Mouse (Mus musculus) olfactory bulb, adult 2 months (tissue): Measurements from ENCODE around the gene Vwa5b1. TPM values are rescaled to one million over a fixed set of nuclear protein-coding genes. Genes with fewer than 3 reads are reported as not detected.

ENCODE experiments used
- H3K27ac ChIP-seq: fragments of 200-500 bp; 2 replicates; pipeline ENCODE4 v1.5.1; 2012; ENCODE audit warnings: low read depth, low read length; ENCODE audit not compliant: insufficient read depth
- H3K4me1 ChIP-seq: fragments of 200-500 bp; 2 replicates; pipeline ENCODE4 v1.6.1; 2012; ENCODE audit warnings: low read length; ENCODE audit not compliant: control insufficient read depth, insufficient read depth
- H3K4me3 ChIP-seq: fragments of 200-500 bp; 2 replicates; pipeline ENCODE4 v1.5.1; 2012; ENCODE audit warnings: mild to moderate bottlenecking, low read depth, low read length, moderate library complexity; ENCODE audit not compliant: insufficient read depth
- CTCF ChIP-seq: fragments of 200-500 bp; IDR thresholded peaks from 2 replicates; pipeline ENCODE4 v1.5.1; 2012; ENCODE audit warnings: low read depth, mild to moderate bottlenecking, low read length, moderate library complexity; ENCODE audit not compliant: insufficient read depth
- POLR2A ChIP-seq: fragments of 200-500 bp; IDR thresholded peaks from 2 replicates; pipeline ENCODE4 v1.6.1; 2012; ENCODE audit warnings: mild to moderate bottlenecking, low read depth, low read length, moderate library complexity; ENCODE audit not compliant: insufficient read depth
- WGBS: fragments of 180-500 bp; shearing (Covaris S2); methylation state at CpG from one replicate; pipeline ENCODE4 v1.1.7; 2018; 5-methylcytosine and 5-hydroxymethylcytosine counted together
- polyA plus RNA-seq: library from polyadenylated mRNA; stranded (reverse); fragments of >200 nt; gene quantifications from 2 replicates; pipeline ENCODE4 v1.2.4, GENCODE M21; 2012; ENCODE audit warnings: low replicate concordance; ENCODE audit not compliant: missing spikeins, insufficient read depth, insufficient read length

The Vwa5b1 gene
- polyA plus RNA-seq, 1 experiment: not detected

DNA sequence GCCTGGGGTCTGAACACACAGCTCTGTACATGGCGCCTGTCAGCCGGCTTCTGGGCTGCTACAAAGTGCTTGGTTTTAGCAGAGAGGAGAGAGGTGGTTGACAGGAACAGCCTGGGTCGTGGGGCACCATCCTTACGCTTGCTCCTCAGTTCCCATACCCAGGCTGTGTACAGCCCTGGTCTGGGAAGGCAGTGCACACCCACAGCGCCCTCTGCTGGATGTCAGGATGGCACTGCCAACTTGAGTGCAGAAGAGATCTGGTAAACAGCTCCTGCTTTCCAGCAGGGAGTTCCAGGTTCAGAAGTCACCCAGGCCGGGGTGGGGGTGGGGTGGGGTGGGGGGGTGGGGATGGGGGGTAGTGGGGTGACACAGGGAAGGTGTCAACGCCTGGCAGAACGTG lies 73.7 kb downstream of the Vwa5b1 start:
- peaks cover 27% of the 10 kb centered on the region for H3K4me1 ChIP-seq
- H3K27ac ChIP-seq: no peak overlapping the region
- no peak overlapping the region for H3K4me3 ChIP-seq
- peak; percentile 86 for TF ChIP-seq CTCF
- no peak for TF ChIP-seq POLR2A
- 13% methylated on average over 8 of the region's 8 CpGs for WGBS

DNA sequence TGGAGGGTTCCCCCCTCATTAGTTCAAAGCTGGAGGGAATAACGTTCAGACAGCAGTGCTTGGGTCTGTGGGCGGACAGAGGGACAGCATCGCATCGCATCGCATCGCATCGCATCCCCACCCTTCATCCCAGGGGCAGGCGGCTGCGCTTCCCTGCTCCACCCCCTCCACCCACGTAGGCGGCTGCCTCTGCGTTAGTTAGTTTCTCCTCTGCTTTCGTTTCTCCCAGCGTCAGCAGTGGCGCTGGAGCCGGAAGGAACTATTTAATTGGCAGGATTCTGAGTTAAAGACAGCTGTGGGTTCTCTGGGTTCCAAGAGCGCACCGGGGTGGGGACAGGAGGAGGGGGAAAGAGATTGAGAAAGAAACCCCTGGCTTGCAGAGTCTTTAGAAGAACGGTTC lies 80.2 kb downstream of the Vwa5b1 start:
- WGBS: 3% methylated on average over 19 of the region's 19 CpGs
- H3K4me3 ChIP-seq: peak overlapping the region; percentile 27
- no peak overlapping the region for H3K27ac ChIP-seq
- H3K4me1 ChIP-seq: peaks cover 50% of the 10 kb centered on the region
- TF ChIP-seq CTCF: no peak
- TF ChIP-seq POLR2A: no peak

DNA sequence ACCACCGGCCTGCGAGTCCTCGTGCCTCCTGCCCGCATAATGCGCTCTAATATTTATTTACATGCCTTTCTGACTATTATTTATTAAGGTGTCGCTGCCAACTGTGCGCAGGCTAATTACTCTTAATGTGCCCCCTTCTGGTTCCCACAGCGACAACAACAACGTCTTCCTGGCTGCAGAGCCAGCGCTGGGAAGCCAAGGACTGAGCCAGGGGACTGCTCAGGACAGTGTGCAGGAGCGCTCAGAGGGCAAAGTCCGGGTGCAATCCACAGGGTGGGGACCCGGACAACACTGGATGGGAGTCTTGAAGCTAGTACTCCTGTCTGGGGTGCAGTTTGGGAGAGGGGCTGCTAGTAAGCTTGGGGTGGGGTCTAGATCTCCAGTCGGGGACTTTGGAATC lies 80.8 kb downstream of the Vwa5b1 start:
- H3K27ac ChIP-seq: no peak overlapping the region
- no peak for TF ChIP-seq POLR2A
- no peak for TF ChIP-seq CTCF
- H3K4me3 ChIP-seq: no peak overlapping the region
- WGBS: 4% methylated on average over 14 of the region's 14 CpGs
- peaks cover 49% of the 10 kb centered on the region for H3K4me1 ChIP-seq

DNA sequence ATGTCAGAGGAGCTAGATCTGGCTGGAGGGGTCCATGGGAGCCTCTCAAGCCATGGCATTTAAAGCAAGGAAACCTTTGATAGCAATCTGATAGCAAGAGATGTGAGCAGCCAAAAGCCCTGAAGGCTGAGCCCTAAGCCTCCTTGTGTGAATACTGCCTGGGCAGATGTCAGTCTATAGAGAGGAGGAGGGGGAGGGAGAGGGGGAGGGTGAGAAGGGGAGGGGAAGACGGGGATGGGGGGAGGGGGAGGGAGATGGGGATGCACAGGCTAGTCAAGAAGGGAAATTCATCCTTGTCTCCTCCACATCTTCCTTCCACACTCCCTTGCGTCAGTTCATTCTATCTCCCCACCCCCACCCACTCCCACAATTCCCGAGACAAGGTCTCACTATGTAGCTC lies 81.4 kb downstream of the Vwa5b1 start:
- WGBS: 16% methylated on average over 3 of the region's 3 CpGs
- H3K4me1 ChIP-seq: peaks cover 47% of the 10 kb centered on the region
- no peak overlapping the region for H3K27ac ChIP-seq
- no peak overlapping the region for H3K4me3 ChIP-seq
- TF ChIP-seq POLR2A (no peak), CTCF (no peak)

DNA sequence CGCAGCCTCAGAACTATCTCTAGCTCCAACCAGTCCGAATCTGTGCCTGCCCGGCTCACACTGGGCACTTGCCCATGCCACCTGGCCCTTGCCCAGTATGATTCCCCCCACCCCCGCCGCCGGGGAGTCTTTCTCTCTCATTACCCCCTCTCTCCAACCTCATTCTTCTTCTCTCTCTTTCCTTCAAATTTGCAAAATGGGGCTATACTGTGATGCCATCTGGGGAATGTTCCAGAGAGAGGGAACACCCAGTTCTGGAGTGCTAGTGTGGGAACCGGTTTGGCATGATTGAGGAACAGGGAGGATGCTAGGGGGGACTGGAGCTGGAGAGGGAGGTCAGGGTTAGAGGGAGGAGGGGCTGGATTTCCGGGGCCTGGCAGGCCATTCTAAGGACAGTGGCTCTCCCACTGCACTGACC lies 82.2 kb downstream of the Vwa5b1 start:
- Histone ChIP-seq H3K4me3 (no peak overlapping the region), H3K27ac (peak overlapping the region; percentile 24; the same call in 1 of the 2 replicates), H3K4me1 (peaks cover 44% of the 10 kb centered on the region)
- 27% methylated on average over 8 of the region's 8 CpGs for WGBS
- TF ChIP-seq CTCF (no peak), POLR2A (no peak)

DNA sequence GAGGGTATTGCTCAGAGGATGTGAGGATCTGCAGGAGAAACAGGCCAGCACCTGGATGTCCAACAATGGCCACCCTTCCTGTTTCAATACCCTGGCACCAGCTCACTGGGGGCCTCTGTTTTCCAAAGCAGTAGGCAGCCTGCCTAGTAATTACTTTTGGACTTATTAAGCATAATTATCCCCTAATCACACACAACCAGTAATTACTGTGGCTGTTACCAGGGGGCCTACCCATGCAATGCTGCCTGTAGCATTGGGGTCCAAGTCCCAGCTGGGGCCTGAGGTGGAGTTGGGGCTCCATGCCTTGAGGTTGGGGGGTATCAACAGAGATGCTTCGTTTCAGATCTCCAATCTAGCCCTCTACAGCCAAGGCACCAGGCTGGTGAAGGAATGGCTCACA lies 82.6 kb downstream of the Vwa5b1 start:
- no peak for TF ChIP-seq CTCF
- TF ChIP-seq POLR2A: no peak
- Histone ChIP-seq H3K4me3 (no peak overlapping the region), H3K27ac (peak overlapping the region; percentile 24; the same call in 1 of the 2 replicates), H3K4me1 (peaks cover 44% of the 10 kb centered on the region)
- WGBS: 5% methylated on average over 1 of the region's 1 CpGs

DNA sequence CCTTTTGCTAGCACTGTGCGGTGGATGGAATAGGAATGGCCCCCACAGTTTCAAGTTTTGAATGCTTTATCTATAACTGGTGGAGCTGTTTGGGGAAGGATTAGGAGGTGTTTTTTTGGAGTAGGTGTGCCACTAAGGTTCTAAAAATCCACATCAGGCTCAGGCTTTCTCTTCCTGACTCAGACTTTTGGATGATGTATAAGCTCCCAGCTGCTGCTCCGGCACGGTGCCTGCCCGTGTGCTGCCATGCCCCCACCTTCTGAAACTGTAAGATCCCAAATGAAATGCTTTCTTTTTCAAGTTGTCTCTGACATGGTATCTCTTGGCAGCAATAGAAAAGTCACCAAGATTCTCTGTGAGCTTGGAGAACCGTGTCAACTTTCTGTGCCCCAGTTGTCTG lies 84.1 kb downstream of the Vwa5b1 start:
- peaks cover 47% of the 10 kb centered on the region for H3K4me1 ChIP-seq
- 65% methylated on average over 5 of the region's 5 CpGs for WGBS
- no peak overlapping the region for H3K4me3 ChIP-seq
- no peak overlapping the region for H3K27ac ChIP-seq
- TF ChIP-seq CTCF (no peak), POLR2A (no peak)

DNA sequence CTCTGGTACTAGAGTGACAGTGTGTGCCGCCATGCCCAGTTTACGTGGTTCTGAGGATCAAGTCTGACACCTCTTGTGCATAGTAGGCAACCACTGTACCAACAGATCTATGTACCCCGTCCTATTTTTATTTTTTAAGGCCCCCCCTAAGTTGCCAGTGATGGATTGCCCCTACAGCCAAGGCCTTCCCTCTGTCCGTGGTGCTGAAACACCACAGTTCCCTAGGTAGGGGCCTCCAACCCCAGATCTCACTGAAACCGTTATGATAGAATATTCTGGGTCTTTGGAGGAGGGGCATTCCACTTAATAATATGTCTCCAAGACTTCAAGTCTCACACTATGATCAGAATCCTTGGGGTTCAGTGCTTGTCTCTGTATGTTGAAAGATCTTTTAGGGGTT lies 85.1 kb downstream of the Vwa5b1 start:
- TF ChIP-seq POLR2A (no peak), CTCF (no peak)
- no peak overlapping the region for H3K4me3 ChIP-seq
- WGBS: 85% methylated on average over 5 of the region's 5 CpGs
- no peak overlapping the region for H3K27ac ChIP-seq
- peaks cover 46% of the 10 kb centered on the region for H3K4me1 ChIP-seq

DNA sequence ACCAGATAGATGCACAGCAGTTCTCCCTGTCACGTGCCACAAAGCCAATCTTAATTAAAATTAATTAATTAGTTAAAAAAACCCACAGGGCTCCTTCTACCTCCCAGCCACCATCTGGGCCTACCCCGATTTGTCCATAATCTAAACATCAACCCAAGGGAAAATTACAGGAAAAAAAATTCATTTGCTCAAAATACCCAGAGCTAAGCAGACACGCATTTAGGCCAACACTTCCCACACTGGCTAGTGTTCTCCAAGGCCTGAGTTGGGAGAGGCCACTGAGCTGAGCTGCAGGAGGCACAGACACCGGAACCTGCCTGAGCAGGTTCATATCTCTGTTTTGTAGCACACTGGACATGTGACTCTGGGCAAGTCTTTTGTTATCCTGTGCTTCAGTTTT lies 86.7 kb downstream of the Vwa5b1 start:
- Histone ChIP-seq H3K4me3 (no peak overlapping the region), H3K27ac (no peak overlapping the region), H3K4me1 (peaks cover 40% of the 10 kb centered on the region)
- WGBS: 86% methylated on average over 4 of the region's 4 CpGs
- TF ChIP-seq CTCF: no peak
- no peak for TF ChIP-seq POLR2A

DNA sequence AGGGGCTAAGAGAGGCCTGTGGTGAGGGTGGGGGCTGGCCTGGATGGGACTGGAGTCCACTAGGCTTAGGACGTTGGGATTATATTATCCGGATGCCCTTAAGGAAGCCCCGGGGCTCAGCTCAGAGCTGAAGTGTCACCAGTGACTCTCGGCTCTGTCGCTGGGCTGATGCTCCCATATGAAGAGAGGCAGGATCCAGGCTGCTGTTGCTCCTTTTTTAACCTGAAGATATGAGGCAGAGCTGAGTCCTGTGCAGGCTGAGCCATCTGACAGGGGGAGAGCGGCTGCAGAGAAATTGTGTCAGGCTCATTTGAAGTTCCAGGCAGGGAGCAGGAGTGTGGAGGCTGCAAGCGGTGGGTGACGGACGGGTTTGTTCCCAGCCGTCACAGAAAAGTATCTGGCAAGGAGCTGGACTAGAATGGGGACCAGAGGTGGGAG lies 87.5 kb downstream of the Vwa5b1 start:
- 17% methylated on average over 10 of the region's 10 CpGs for WGBS
- Histone ChIP-seq H3K4me1 (peaks cover 36% of the 10 kb centered on the region), H3K4me3 (no peak overlapping the region), H3K27ac (no peak overlapping the region)
- TF ChIP-seq CTCF: no peak
- no peak for TF ChIP-seq POLR2A
